Mouse (Mus musculus) testis, adult 2 months (tissue): ENCODE data around the gene Magi2. TPM values are rescaled to one million over a fixed set of nuclear protein-coding genes. Genes with fewer than 3 reads are reported as not detected.

Source experiments
- H3K27ac ChIP-seq: fragments of 200-500 bp; 2 replicates; pipeline ENCODE4 v1.5.1; 2012; ENCODE audit warnings: low read depth, low read length; ENCODE audit not compliant: control insufficient read depth, insufficient read depth
- H3K27me3 ChIP-seq: fragments of 200-500 bp; 2 replicates; pipeline ENCODE4 v1.6.1; 2012; ENCODE audit warnings: mild to moderate bottlenecking, low read length, moderate library complexity; ENCODE audit not compliant: control insufficient read depth, insufficient read depth
- H3K36me3 ChIP-seq: fragments of 200-500 bp; 2 replicates; pipeline ENCODE4 v1.6.1; 2012; ENCODE audit warnings: mild to moderate bottlenecking, low read length; ENCODE audit not compliant: control insufficient read depth, insufficient read depth
- H3K4me1 ChIP-seq: fragments of 200-500 bp; 2 replicates; pipeline ENCODE4 v1.6.1; 2012; ENCODE audit warnings: low read length; ENCODE audit not compliant: control insufficient read depth, insufficient read depth
- H3K4me3 ChIP-seq: fragments of 200-500 bp; 2 replicates; pipeline ENCODE4 v1.5.1; 2012; ENCODE audit warnings: low read depth, mild to moderate bottlenecking, low read length, moderate library complexity, mixed read lengths; ENCODE audit not compliant: control insufficient read depth
- CTCF ChIP-seq: fragments of 200-500 bp; IDR thresholded peaks from 2 replicates; pipeline ENCODE4 v1.5.1; 2012; ENCODE audit warnings: low read depth, mild to moderate bottlenecking, inconsistent platforms, low read length, moderate library complexity; ENCODE audit not compliant: control insufficient read depth, insufficient read depth, insufficient replicate concordance
- POLR2A ChIP-seq: fragments of 200-500 bp; IDR thresholded peaks from 2 replicates; pipeline ENCODE4 v1.6.1; 2012; ENCODE audit warnings: low read depth, mild to moderate bottlenecking, inconsistent platforms, low read length, moderate library complexity; ENCODE audit not compliant: control insufficient read depth
- polyA plus RNA-seq: library from polyadenylated mRNA; depleted of rRNA; stranded (reverse); fragments of >200 nt; gene quantifications from 2 replicates; pipeline ENCODE4 v1.2.3, GENCODE M21; 2012

Gene Magi2
- polyA plus RNA-seq, 1 experiment, result 6.3 TPM

DNA sequence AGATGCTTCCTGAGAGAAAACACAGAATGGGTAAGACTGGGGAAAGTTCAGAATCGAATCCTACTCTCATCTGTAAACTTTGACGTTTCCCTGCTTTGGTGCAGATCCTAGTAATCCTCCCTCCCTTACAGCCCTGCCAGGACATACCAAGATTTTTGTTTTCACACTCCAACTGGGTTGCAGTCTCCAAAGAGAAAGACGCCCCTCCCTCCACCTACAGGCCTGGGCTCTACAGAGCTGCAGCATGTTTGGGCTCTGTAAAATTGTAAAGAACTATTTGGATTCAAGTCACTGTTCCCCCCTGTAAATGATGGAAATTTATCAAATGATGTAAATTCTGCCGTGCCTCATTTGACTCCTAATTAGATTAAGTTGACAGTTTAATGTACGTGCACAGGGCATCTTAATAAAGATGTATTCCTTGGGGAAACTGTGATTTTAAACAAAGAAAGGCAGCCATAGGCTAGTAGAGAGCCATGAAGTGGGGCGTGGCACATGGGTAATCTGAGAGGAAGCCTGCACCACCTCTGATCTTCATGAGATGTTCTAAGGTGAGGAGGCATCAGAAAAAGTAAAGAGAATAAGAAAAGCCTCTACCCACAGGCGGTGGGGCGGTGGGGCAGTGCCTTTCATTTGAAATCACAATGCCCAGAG is 1310.7 kb downstream of the Magi2 start:
- no peak overlapping the region for H3K27ac ChIP-seq
- no peaks in the 10 kb centered on the region for H3K4me1 ChIP-seq
- H3K4me3 ChIP-seq, result no peak overlapping the region
- no peaks in the 10 kb centered on the region for H3K36me3 ChIP-seq
- TF ChIP-seq CTCF, result no peak
- no peak for TF ChIP-seq POLR2A
- no peaks in the 10 kb centered on the region for H3K27me3 ChIP-seq

- no peaks in the 10 kb centered on the region for H3K36me3 ChIP-seq
- no peak overlapping the region for H3K4me3 ChIP-seq
- H3K4me1 ChIP-seq, result no peaks in the 10 kb centered on the region
- TF ChIP-seq CTCF (no peak), POLR2A (no peak)
- H3K27me3 ChIP-seq, result no peaks in the 10 kb centered on the region
- no peak overlapping the region for H3K27ac ChIP-seq
These were observed 1317.5 kb downstream of the Magi2 start for GRCm38 (mm10) chr5:20544374-20544773.

GRCm38 (mm10) chr5:20559378-20559777 is 1332.5 kb downstream of the Magi2 start:
- Histone ChIP-seq H3K4me3 (no peak overlapping the region), H3K4me1 (no peaks in the 10 kb centered on the region), H3K27me3 (no peaks in the 10 kb centered on the region), H3K27ac (no peak overlapping the region), H3K36me3 (no peaks in the 10 kb centered on the region)
- TF ChIP-seq POLR2A, result no peak
- TF ChIP-seq CTCF, result no peak

GRCm38 (mm10) chr5:20559821-20560220 is 1333.0 kb downstream of the Magi2 start:
- Histone ChIP-seq H3K36me3 (no peaks in the 10 kb centered on the region), H3K4me3 (no peak overlapping the region), H3K4me1 (no peaks in the 10 kb centered on the region), H3K27ac (no peak overlapping the region), H3K27me3 (no peaks in the 10 kb centered on the region)
- TF ChIP-seq CTCF (no peak), POLR2A (no peak)

GRCm38 (mm10) chr5:20568421-20568820 is 1341.6 kb downstream of the Magi2 start:
- H3K4me1 ChIP-seq, result no peaks in the 10 kb centered on the region
- no peaks in the 10 kb centered on the region for H3K27me3 ChIP-seq
- no peak overlapping the region for H3K27ac ChIP-seq
- no peak overlapping the region for H3K4me3 ChIP-seq
- TF ChIP-seq CTCF, result no peak
- TF ChIP-seq POLR2A, result no peak
- no peaks in the 10 kb centered on the region for H3K36me3 ChIP-seq

- no peaks in the 10 kb centered on the region for H3K27me3 ChIP-seq
- H3K36me3 ChIP-seq, result no peaks in the 10 kb centered on the region
- H3K4me1 ChIP-seq, result no peaks in the 10 kb centered on the region
- H3K4me3 ChIP-seq, result no peak overlapping the region
- H3K27ac ChIP-seq, result no peak overlapping the region
- no peak for TF ChIP-seq CTCF
- no peak for TF ChIP-seq POLR2A
These were observed 1342.1 kb downstream of the Magi2 start for GRCm38 (mm10) chr5:20568966-20569365.

DNA sequence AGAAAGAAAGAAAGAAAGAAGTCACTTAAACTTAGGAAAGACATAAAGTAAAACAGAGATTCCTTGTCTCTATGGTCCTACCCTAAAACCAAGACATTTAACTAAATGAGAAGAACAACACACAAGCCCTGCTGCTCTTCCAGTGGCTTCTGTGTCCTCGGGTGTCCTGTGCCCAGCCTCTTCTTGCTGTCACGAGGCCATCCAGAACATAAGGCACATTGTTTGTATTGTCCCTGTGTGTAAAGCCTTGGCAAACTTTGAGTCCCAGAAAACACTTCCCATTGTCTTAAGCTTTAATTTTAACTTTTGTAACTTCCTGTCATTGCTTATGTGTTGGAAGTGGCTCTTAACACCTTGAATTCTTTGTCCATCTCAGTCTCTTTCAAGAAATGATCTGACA is 1348.0 kb downstream of the Magi2 start:
- Histone ChIP-seq H3K4me3 (no peak overlapping the region), H3K27me3 (no peaks in the 10 kb centered on the region), H3K4me1 (no peaks in the 10 kb centered on the region), H3K36me3 (no peaks in the 10 kb centered on the region), H3K27ac (no peak overlapping the region)
- no peak for TF ChIP-seq CTCF
- no peak for TF ChIP-seq POLR2A

DNA sequence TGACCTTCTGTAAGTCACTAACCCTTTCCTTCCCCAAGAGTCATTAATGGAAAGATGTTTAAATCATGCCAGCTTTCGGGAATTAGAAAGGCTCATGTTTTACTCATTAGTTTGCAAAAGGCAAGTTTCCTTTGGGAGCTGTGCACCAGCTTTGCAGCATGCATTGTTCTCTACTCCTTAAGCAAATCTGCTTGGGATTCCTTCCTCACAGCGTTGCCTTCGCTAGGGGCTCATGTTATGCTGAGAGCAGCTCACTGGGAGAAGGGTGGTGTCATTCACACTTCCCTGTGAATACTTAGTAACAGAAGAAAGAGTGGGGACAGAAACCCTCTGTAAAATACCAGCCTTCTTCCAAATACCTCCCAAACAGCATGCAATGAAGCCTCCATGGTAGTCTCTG is 1349.0 kb downstream of the Magi2 start:
- TF ChIP-seq POLR2A, result no peak
- no peak for TF ChIP-seq CTCF
- H3K27ac ChIP-seq, result no peak overlapping the region
- H3K36me3 ChIP-seq, result no peaks in the 10 kb centered on the region
- no peaks in the 10 kb centered on the region for H3K4me1 ChIP-seq
- H3K4me3 ChIP-seq, result no peak overlapping the region
- H3K27me3 ChIP-seq, result no peaks in the 10 kb centered on the region
